In genomic region chr8:126591821-126592268, GRCm38 (mm10) we compare ENCODE assay signal across 8 mouse cellular contexts. TPM values are rescaled to one million over a fixed set of nuclear protein-coding genes. Genes with fewer than 3 reads are reported as not detected.
DNase-seq lines count a peak whose midpoint lies in the region; ATAC-seq and TF ChIP-seq lines count a peak whose summit lies in the region.

No protein-coding gene starts in this region.

- H3K4me3 ChIP-seq in cerebellum, adult 2 months (replicated peaks; ENCODE audit: insufficient read depth, low read depth, low read length): peak overlapping the region; percentile 95

- TF ChIP-seq CTCF in cerebellum, adult 2 months (IDR thresholded peaks at IDR 0.05; ENCODE audit: borderline replicate concordance, insufficient read depth, low read depth, low read length): peak; percentile 21; the same call in 1 of the 2 replicates

- peak; percentile 7 for ATAC-seq in inflammation-experienced regulatory T-cells, adult 6 months
- no peak for ATAC-seq in megakaryocyte progenitor cell, adult 5-6 weeks (replicated peaks; ENCODE audit: poor library complexity)

- H3K27me3 ChIP-seq in cerebellum, adult 2 months (ENCODE audit: control insufficient read depth, insufficient read depth, low read length): no peaks in the 10 kb centered on the region

- peaks cover 14% of the 10 kb centered on the region; the same call in 1 of the 2 replicates for H3K4me1 ChIP-seq in cerebellum, adult 2 months (ENCODE audit: control insufficient read depth, insufficient read depth, low read length)

- DNase-seq in urinary bladder, adult 18-20 months (ENCODE audit: low spot score in 2 of 2): peak; percentile 50 to 68
- DNase-seq in urinary bladder, postnatal 10 days (ENCODE audit: low spot score): no peak
- peak; percentile 73 to 79 for DNase-seq in cerebellum, adult 2 months
- DNase-seq in gastrocnemius, postnatal 10 days: peak; percentile 56
- DNase-seq in liver: peak; percentile 62
- peak; percentile 73 for DNase-seq in naive thymus-derived CD4-positive, alpha-beta T cell, adult 2 months (ENCODE audit: low read depth)

- H3K27ac ChIP-seq in cerebellum, adult 2 months (ENCODE audit: insufficient read depth, low read length): peak overlapping the region; percentile 90

- under 1% methylated on average over 9 of the region's 9 CpGs for WGBS in cerebellum, adult 2 months

- TF ChIP-seq POLR2A in cerebellum, adult 2 months (IDR thresholded peaks at IDR 0.05; ENCODE audit: borderline replicate concordance, insufficient read depth, low read length): no peak

RNA-seq across cellular contexts. Expression of gene Irf2bp2, which starts 1.9 kb away (rescaled TPM):
- polyA plus RNA-seq in cerebellum, adult 2 months (2012; rRNA removed): 42.0 and 42.4 TPM in 2 replicates
- 10 to 100 TPM; 53.3 to 55.5 TPM for total RNA-seq in gastrocnemius, postnatal 10 days (2021)
- polyA plus RNA-seq in inflammation-experienced regulatory T-cells, adult 6 months (2017; shearing (Covaris generic)): 10 to 100 TPM; 16.7 to 25.3 (median 24.5) TPM
- total RNA-seq in megakaryocyte progenitor cell, adult 5-6 weeks (2015): 109 and 114 TPM in 2 replicates
- 95.7 and 110 TPM in 2 replicates for total RNA-seq in megakaryocyte progenitor cell, adult 5-6 weeks (2017)
